Mouse (Mus musculus) thymus, adult 2 months (tissue): ENCODE measurements around the gene Tmc8.

Source experiments
- CTCF ChIP-seq: fragments of 200-500 bp; IDR thresholded peaks from 2 replicates; pipeline ENCODE4 v1.5.1; 2012; ENCODE audit warnings: mild to moderate bottlenecking, control low read depth, low read length, moderate library complexity, borderline replicate concordance; ENCODE audit not compliant: control insufficient read depth, poor library complexity, insufficient read depth; ENCODE audit errors: extremely low read depth
- POLR2A ChIP-seq: fragments of 200-500 bp; IDR thresholded peaks from 2 replicates; pipeline ENCODE4 v1.6.1; 2012; ENCODE audit warnings: mild to moderate bottlenecking, low read length, control low read depth, moderate library complexity; ENCODE audit not compliant: control insufficient read depth, poor library complexity, insufficient read depth; ENCODE audit errors: extremely low read depth

DNA sequence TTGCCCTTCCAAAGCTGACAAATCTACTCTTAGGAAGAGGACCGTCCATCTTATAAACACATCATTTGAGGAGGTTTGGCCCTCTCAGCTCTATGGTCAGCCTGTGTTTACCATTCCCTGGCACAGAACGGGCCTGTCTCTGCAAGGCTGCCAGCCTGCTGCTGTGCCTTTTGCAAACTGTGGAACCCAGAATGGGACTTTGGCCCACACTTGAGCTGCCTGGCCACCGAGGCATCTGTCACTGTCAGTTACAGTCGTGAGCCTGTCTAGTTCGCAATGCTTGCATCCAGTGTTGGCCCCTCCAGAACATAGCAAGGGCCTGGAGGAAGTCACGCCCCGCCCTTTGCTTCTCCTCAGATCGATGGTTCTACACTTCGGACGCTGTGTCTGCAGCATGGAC lies 22.6 kb upstream of the Tmc8 start:
- TF ChIP-seq POLR2A (no peak), CTCF (0 out of 2 replicates have a peak, but pooled peaks have one; percentile 13)
